Mouse (Mus musculus): Measurements from ENCODE around the gene Ppp2r5e.

- TF ChIP-seq EP300 (IDR thresholded peaks at IDR 0.05; ENCODE audit: low read depth) (no peak), CTCF (IDR thresholded peaks at IDR 0.05; ENCODE audit: low read depth) (no peak)
Observed at GRCm38 (mm10) chr12:75504991-75505650, 90.9 kb downstream of the Ppp2r5e start.
